Mouse (Mus musculus): ENCODE measurements around the gene Ank3.

- TF ChIP-seq EP300 (IDR thresholded peaks at IDR 0.05; ENCODE audit: low read depth in 1 of 2, low read length in 2 of 2) (no peak), KAT2A (conservative IDR thresholded peaks at IDR 0.05; ENCODE audit: low read depth, low read length) (no peak), GATA1 (IDR thresholded peaks at IDR 0.05; ENCODE audit: low read depth, low read length) (no peak), ZMIZ1 (IDR thresholded peaks at IDR 0.05; ENCODE audit: low read depth, low read length) (no peak), POLR2A (IDR thresholded peaks at IDR 0.05; ENCODE audit: control insufficient read depth in 1 of 2, insufficient read depth in 1 of 2, low read depth in 1 of 2, low read length in 2 of 2, poor library complexity in 1 of 2) (no peak), ZNF384 (IDR thresholded peaks at IDR 0.05; ENCODE audit: low read depth, low read length) (no peak), NELFE (IDR thresholded peaks at IDR 0.05; ENCODE audit: low read depth, low read length) (no peak), MAX (IDR thresholded peaks at IDR 0.05; ENCODE audit: low read length) (no peak), CHD1 (IDR thresholded peaks at IDR 0.05; ENCODE audit: low read depth, low read length) (no peak), UBTF (IDR thresholded peaks at IDR 0.05; ENCODE audit: borderline replicate concordance, insufficient read depth, low read depth, low read length) (no peak), POLR2AphosphoS2 (IDR thresholded peaks at IDR 0.05; ENCODE audit: low read length) (no peak), CTCF (IDR thresholded peaks at IDR 0.05 in 2 of 3, conservative IDR thresholded peaks at IDR 0.05 in 1 of 3; ENCODE audit: control insufficient read depth in 1 of 3, insufficient read depth in 1 of 3, low read depth in 2 of 3, low read length in 3 of 3, poor library complexity in 1 of 3, severe bottlenecking in 1 of 3) (no peak)
Observed at GRCm38 (mm10) chr10:70057064-70057463, 658.5 kb downstream of the Ank3 start.

Data from MEL (cell line).